Mouse (Mus musculus): Measurements from ENCODE around the gene Med15. TPM values are rescaled to one million over a fixed set of nuclear protein-coding genes. Genes with fewer than 3 reads are reported as not detected.

Med15 gene
- polyA plus RNA-seq, 1 experiment from 2014 or later, result 11.6 TPM

- H3K9me3 ChIP-seq (ENCODE audit: low read length), result no peaks in the 10 kb centered on the region
- no peak overlapping the region for H3K27ac ChIP-seq (ENCODE audit: low read depth)
- WGBS (ENCODE audit: insufficient replicate concordance), result 82% methylated on average over 4 of the region's 4 CpGs
- H3K36me3 ChIP-seq (replicated peaks; ENCODE audit: insufficient read depth, low read length), result peaks cover 36% of the 10 kb centered on the region
- peaks cover 22% of the 10 kb centered on the region for H3K4me1 ChIP-seq (ENCODE audit: insufficient read depth)
- no peak overlapping the region for H3K9ac ChIP-seq (replicated peaks)
- no peak overlapping the region for H3K4me3 ChIP-seq (ENCODE audit: low read depth, low read length)
- TF ChIP-seq EP300 (IDR thresholded peaks at IDR 0.05; ENCODE audit: low read depth), result no peak
- TF ChIP-seq CTCF (IDR thresholded peaks at IDR 0.05; ENCODE audit: low read depth), result no peak
- no peak for ATAC-seq
- no peak overlapping the region for H3K4me2 ChIP-seq (ENCODE audit: low read depth, low read length)
- DNase-seq, result no peak
- no peaks in the 10 kb centered on the region for H3K27me3 ChIP-seq (ENCODE audit: insufficient read depth, low read length)
These were observed 89.2 kb downstream of the Med15 start for GRCm38 (mm10) chr16:17643437-17643990.

- ATAC-seq (no peak), DNase-seq (no peak)
- no peak for TF ChIP-seq EP300 (IDR thresholded peaks at IDR 0.05; ENCODE audit: low read depth)
- TF ChIP-seq CTCF (IDR thresholded peaks at IDR 0.05; ENCODE audit: low read depth), result no peak
- peaks cover 36% of the 10 kb centered on the region for H3K36me3 ChIP-seq (replicated peaks; ENCODE audit: insufficient read depth, low read length)
- H3K4me1 ChIP-seq (ENCODE audit: insufficient read depth), result peaks cover 29% of the 10 kb centered on the region
- no peak overlapping the region for H3K27ac ChIP-seq (ENCODE audit: low read depth)
- no peaks in the 10 kb centered on the region for H3K27me3 ChIP-seq (ENCODE audit: insufficient read depth, low read length)
- no peak overlapping the region for H3K9ac ChIP-seq (replicated peaks)
- no peak overlapping the region for H3K4me3 ChIP-seq (ENCODE audit: low read depth, low read length)
- 84% methylated on average over 8 of the region's 8 CpGs for WGBS (ENCODE audit: insufficient replicate concordance)
- H3K9me3 ChIP-seq (ENCODE audit: low read length), result no peaks in the 10 kb centered on the region
- H3K4me2 ChIP-seq (ENCODE audit: low read depth, low read length), result no peak overlapping the region
These were observed 90.4 kb downstream of the Med15 start for GRCm38 (mm10) chr16:17642311-17642710.

GRCm38 (mm10) chr16:17641301-17641700 is 91.4 kb downstream of the Med15 start:
- H3K27ac ChIP-seq (ENCODE audit: low read depth), result no peak overlapping the region
- H3K9me3 ChIP-seq (ENCODE audit: low read length), result no peaks in the 10 kb centered on the region
- TF ChIP-seq CTCF (IDR thresholded peaks at IDR 0.05; ENCODE audit: low read depth), result no peak
- TF ChIP-seq EP300 (IDR thresholded peaks at IDR 0.05; ENCODE audit: low read depth), result no peak
- peaks cover 26% of the 10 kb centered on the region for H3K4me1 ChIP-seq (ENCODE audit: insufficient read depth)
- H3K4me2 ChIP-seq (ENCODE audit: low read depth, low read length), result no peak overlapping the region
- no peaks in the 10 kb centered on the region for H3K27me3 ChIP-seq (ENCODE audit: insufficient read depth, low read length)
- H3K36me3 ChIP-seq (replicated peaks; ENCODE audit: insufficient read depth, low read length), result peaks cover 39% of the 10 kb centered on the region
- ATAC-seq, result no peak
- H3K4me3 ChIP-seq (ENCODE audit: low read depth, low read length), result no peak overlapping the region
- no peak for DNase-seq
- no peak overlapping the region for H3K9ac ChIP-seq (replicated peaks)
- 76% methylated on average over 6 of the region's 6 CpGs for WGBS (ENCODE audit: insufficient replicate concordance)

- no peaks in the 10 kb centered on the region for H3K9me3 ChIP-seq (ENCODE audit: low read length)
- no peak overlapping the region for H3K9ac ChIP-seq (replicated peaks)
- no peak overlapping the region for H3K27ac ChIP-seq (ENCODE audit: low read depth)
- peaks cover 43% of the 10 kb centered on the region for H3K36me3 ChIP-seq (replicated peaks; ENCODE audit: insufficient read depth, low read length)
- DNase-seq, result no peak
- TF ChIP-seq EP300 (IDR thresholded peaks at IDR 0.05; ENCODE audit: low read depth), result no peak
- TF ChIP-seq CTCF (IDR thresholded peaks at IDR 0.05; ENCODE audit: low read depth), result no peak
- no peak for ATAC-seq
- H3K27me3 ChIP-seq (ENCODE audit: insufficient read depth, low read length), result no peaks in the 10 kb centered on the region
- H3K4me1 ChIP-seq (ENCODE audit: insufficient read depth), result peaks cover 25% of the 10 kb centered on the region
- no peak overlapping the region for H3K4me2 ChIP-seq (ENCODE audit: low read depth, low read length)
- 88% methylated on average over 9 of the region's 9 CpGs for WGBS (ENCODE audit: insufficient replicate concordance)
- no peak overlapping the region for H3K4me3 ChIP-seq (ENCODE audit: low read depth, low read length)
These were observed 92.0 kb downstream of the Med15 start for GRCm38 (mm10) chr16:17640706-17641105.

GRCm38 (mm10) chr16:17639951-17640350 is 92.7 kb downstream of the Med15 start:
- WGBS (ENCODE audit: insufficient replicate concordance), result 87% methylated on average over 6 of the region's 6 CpGs
- no peak for ATAC-seq
- peaks cover 47% of the 10 kb centered on the region for H3K36me3 ChIP-seq (replicated peaks; ENCODE audit: insufficient read depth, low read length)

GRCm38 (mm10) chr16:17639081-17639480 is 93.6 kb downstream of the Med15 start:
- H3K36me3 ChIP-seq (replicated peaks; ENCODE audit: insufficient read depth, low read length), result peaks cover 47% of the 10 kb centered on the region
- no peak overlapping the region for H3K9ac ChIP-seq (replicated peaks)
- no peak overlapping the region for H3K4me3 ChIP-seq (ENCODE audit: low read depth, low read length)
- no peaks in the 10 kb centered on the region for H3K27me3 ChIP-seq (ENCODE audit: insufficient read depth, low read length)
- H3K27ac ChIP-seq (ENCODE audit: low read depth), result peak overlapping the region; percentile 64
- H3K4me1 ChIP-seq (ENCODE audit: insufficient read depth), result peaks cover 25% of the 10 kb centered on the region
- H3K4me2 ChIP-seq (ENCODE audit: low read depth, low read length), result no peak overlapping the region
- ATAC-seq (no peak), DNase-seq (no peak)
- 0 out of 2 replicates have a peak, but pooled peaks have one; percentile 7 for TF ChIP-seq CTCF (IDR thresholded peaks at IDR 0.05; ENCODE audit: low read depth)
- no peak for TF ChIP-seq EP300 (IDR thresholded peaks at IDR 0.05; ENCODE audit: low read depth)
- no peaks in the 10 kb centered on the region for H3K9me3 ChIP-seq (ENCODE audit: low read length)
- WGBS (ENCODE audit: insufficient replicate concordance), result 96% methylated on average over 3 of the region's 3 CpGs

More at GRCm38 (mm10) chr16:17639951-17640350, 92.7 kb downstream of the Med15 start:
- TF ChIP-seq CTCF (IDR thresholded peaks at IDR 0.05; ENCODE audit: low read depth) (no peak), EP300 (IDR thresholded peaks at IDR 0.05; ENCODE audit: low read depth) (no peak)
- Histone ChIP-seq H3K9ac (replicated peaks) (no peak overlapping the region), H3K4me1 (ENCODE audit: insufficient read depth) (peaks cover 25% of the 10 kb centered on the region), H3K4me3 (ENCODE audit: low read depth, low read length) (no peak overlapping the region), H3K4me2 (ENCODE audit: low read depth, low read length) (no peak overlapping the region), H3K27me3 (ENCODE audit: insufficient read depth, low read length) (no peaks in the 10 kb centered on the region), H3K9me3 (ENCODE audit: low read length) (no peaks in the 10 kb centered on the region), H3K27ac (ENCODE audit: low read depth) (no peak overlapping the region)
- DNase-seq, result no peak
